Mouse (Mus musculus): ENCODE measurements around the gene Mmp9.

Gene Mmp9

GRCm38 (mm10) chr2:164912749-164913427, 27.7 kb upstream of the Mmp9 start:
- no peak for DNase-seq (ENCODE audit: low spot score)

GRCm38 (mm10) chr2:164913428-164913786, 27.2 kb upstream of the Mmp9 start:
- DNase-seq (ENCODE audit: low spot score), result peak; percentile 26

GRCm38 (mm10) chr2:164916820-164917219, 23.8 kb upstream of the Mmp9 start:
- DNase-seq (ENCODE audit: low spot score), result no peak

- no peak for DNase-seq (ENCODE audit: low spot score)
Measured at GRCm38 (mm10) chr2:164917371-164917770, 23.2 kb upstream of the Mmp9 start.

GRCm38 (mm10) chr2:164918325-164918724, 22.3 kb upstream of the Mmp9 start:
- no peak for DNase-seq (ENCODE audit: low spot score)

- DNase-seq (ENCODE audit: low spot score), result no peak
Measured at GRCm38 (mm10) chr2:164921984-164922383, 18.6 kb upstream of the Mmp9 start.

- DNase-seq (ENCODE audit: low spot score), result no peak
Measured at GRCm38 (mm10) chr2:164923291-164923690, 17.3 kb upstream of the Mmp9 start.

- no peak for DNase-seq (ENCODE audit: low spot score)
Measured at GRCm38 (mm10) chr2:164924100-164924857, 16.3 kb upstream of the Mmp9 start.

- no peak for DNase-seq (ENCODE audit: low spot score)
Measured at GRCm38 (mm10) chr2:164930706-164931581, 9.6 kb upstream of the Mmp9 start.

GRCm38 (mm10) chr2:164933534-164933933, 7.0 kb upstream of the Mmp9 start:
- DNase-seq (ENCODE audit: low spot score), result no peak

- DNase-seq (ENCODE audit: low spot score), result no peak
Measured at GRCm38 (mm10) chr2:164935991-164936390, 4.6 kb upstream of the Mmp9 start.

- DNase-seq (ENCODE audit: low spot score), result no peak
Measured at GRCm38 (mm10) chr2:164938146-164939091, 2.2 kb upstream of the Mmp9 start.

GRCm38 (mm10) chr2:164939106-164939505, 1.5 kb upstream of the Mmp9 start:
- no peak for DNase-seq (ENCODE audit: low spot score)

- DNase-seq (ENCODE audit: low spot score), result no peak
Measured at GRCm38 (mm10) chr2:164942692-164943290, 2.2 kb downstream of the Mmp9 start.

- DNase-seq (ENCODE audit: low spot score), result no peak
Measured at GRCm38 (mm10) chr2:164947506-164947905, 6.9 kb downstream of the Mmp9 start.

GRCm38 (mm10) chr2:164947930-164948329, 7.3 kb downstream of the Mmp9 start:
- DNase-seq (ENCODE audit: low spot score), result no peak

- no peak for DNase-seq (ENCODE audit: low spot score)
Measured at GRCm38 (mm10) chr2:164948962-164949361, 8.4 kb downstream of the Mmp9 start.

- DNase-seq (ENCODE audit: low spot score), result no peak
Measured at GRCm38 (mm10) chr2:164950501-164950900, 9.9 kb downstream of the Mmp9 start.

GRCm38 (mm10) chr2:164951745-164952144, 11.2 kb downstream of the Mmp9 start:
- DNase-seq (ENCODE audit: low spot score), result no peak

GRCm38 (mm10) chr2:164952448-164952847, 11.9 kb downstream of the Mmp9 start:
- no peak for DNase-seq (ENCODE audit: low spot score)

GRCm38 (mm10) chr2:164953224-164953623, 12.6 kb downstream of the Mmp9 start:
- DNase-seq (ENCODE audit: low spot score), result peak; percentile 49

All from c-Kit-positive CD71-positive TER-119-positive erythroid progenitor cells, embryonic 14.5 days (primary cell).